Mouse (Mus musculus) testis, adult 2 months (tissue): ENCODE results near the gene Sptssa. TPM values are rescaled to one million over a fixed set of nuclear protein-coding genes. Genes with fewer than 3 reads are reported as not detected.

Experiments used
- H3K27ac ChIP-seq: fragments of 200-500 bp; 2 replicates; pipeline ENCODE4 v1.5.1; 2012; ENCODE audit warnings: low read depth, low read length; ENCODE audit not compliant: control insufficient read depth, insufficient read depth
- H3K27me3 ChIP-seq: fragments of 200-500 bp; 2 replicates; pipeline ENCODE4 v1.6.1; 2012; ENCODE audit warnings: mild to moderate bottlenecking, low read length, moderate library complexity; ENCODE audit not compliant: control insufficient read depth, insufficient read depth
- H3K36me3 ChIP-seq: fragments of 200-500 bp; 2 replicates; pipeline ENCODE4 v1.6.1; 2012; ENCODE audit warnings: mild to moderate bottlenecking, low read length; ENCODE audit not compliant: control insufficient read depth, insufficient read depth
- H3K4me1 ChIP-seq: fragments of 200-500 bp; 2 replicates; pipeline ENCODE4 v1.6.1; 2012; ENCODE audit warnings: low read length; ENCODE audit not compliant: control insufficient read depth, insufficient read depth
- H3K4me3 ChIP-seq: fragments of 200-500 bp; 2 replicates; pipeline ENCODE4 v1.5.1; 2012; ENCODE audit warnings: low read depth, mild to moderate bottlenecking, low read length, moderate library complexity, mixed read lengths; ENCODE audit not compliant: control insufficient read depth
- CTCF ChIP-seq: fragments of 200-500 bp; IDR thresholded peaks from 2 replicates; pipeline ENCODE4 v1.5.1; 2012; ENCODE audit warnings: low read depth, mild to moderate bottlenecking, inconsistent platforms, low read length, moderate library complexity; ENCODE audit not compliant: control insufficient read depth, insufficient read depth, insufficient replicate concordance
- POLR2A ChIP-seq: fragments of 200-500 bp; IDR thresholded peaks from 2 replicates; pipeline ENCODE4 v1.6.1; 2012; ENCODE audit warnings: low read depth, mild to moderate bottlenecking, inconsistent platforms, low read length, moderate library complexity; ENCODE audit not compliant: control insufficient read depth
- polyA plus RNA-seq: library from polyadenylated mRNA; depleted of rRNA; stranded (reverse); fragments of >200 nt; gene quantifications from 2 replicates; pipeline ENCODE4 v1.2.3, GENCODE M21; 2012; rRNA removed

Gene Sptssa
- polyA plus RNA-seq = 24.0 and 25.1 TPM in 2 replicates

GRCm38 (mm10) chr12:54656396-54657171 is at the start of gene Sptssa:
TSS of gene Sptssa (minus strand) at chr12:54656573.
- Histone ChIP-seq H3K4me3 (peak within 1 kb of the TSS; percentile 76), H3K27me3 (no peaks in the 10 kb centered on the region), H3K4me1 (peaks cover 13% of the 10 kb centered on the region), H3K27ac (peak within 1 kb of the TSS; percentile 89), H3K36me3 (no peaks in the 10 kb centered on the region; the same call in 1 of the 2 replicates)
- TF ChIP-seq POLR2A (peak; percentile 74), CTCF (no peak)

- TF ChIP-seq POLR2A = no peak
- TF ChIP-seq CTCF = no peak
- H3K27ac ChIP-seq = no peak overlapping the region
- H3K4me1 ChIP-seq = no peaks in the 10 kb centered on the region; the same call in 1 of the 2 replicates
- no peaks in the 10 kb centered on the region for H3K27me3 ChIP-seq
- H3K4me3 ChIP-seq = no peak overlapping the region
- no peaks in the 10 kb centered on the region for H3K36me3 ChIP-seq
Observed at GRCm38 (mm10) chr12:54699394-54699793, 43.0 kb upstream of the Sptssa start.

- H3K27me3 ChIP-seq = no peaks in the 10 kb centered on the region
- no peaks in the 10 kb centered on the region for H3K36me3 ChIP-seq
- no peak for TF ChIP-seq CTCF
- no peak for TF ChIP-seq POLR2A
- H3K4me3 ChIP-seq = no peak overlapping the region
- H3K4me1 ChIP-seq = no peaks in the 10 kb centered on the region; the same call in 1 of the 2 replicates
- H3K27ac ChIP-seq = no peak overlapping the region
Observed at GRCm38 (mm10) chr12:54697791-54698250, 41.4 kb upstream of the Sptssa start.

- no peaks in the 10 kb centered on the region; the same call in 1 of the 2 replicates for H3K36me3 ChIP-seq
- H3K4me3 ChIP-seq = peak overlapping the region; percentile 18
- TF ChIP-seq CTCF = no peak
- TF ChIP-seq POLR2A = no peak
- no peaks in the 10 kb centered on the region; the same call in 1 of the 2 replicates for H3K4me1 ChIP-seq
- H3K27me3 ChIP-seq = no peaks in the 10 kb centered on the region
- H3K27ac ChIP-seq = no peak overlapping the region
Observed at GRCm38 (mm10) chr12:54697003-54697597, 40.7 kb upstream of the Sptssa start.

GRCm38 (mm10) chr12:54696242-54697002 is 40.0 kb upstream of the Sptssa start:
- Histone ChIP-seq H3K27me3 (no peaks in the 10 kb centered on the region), H3K4me3 (peak overlapping the region; percentile 100), H3K4me1 (no peaks in the 10 kb centered on the region; the same call in 1 of the 2 replicates), H3K36me3 (no peaks in the 10 kb centered on the region; the same call in 1 of the 2 replicates), H3K27ac (peak overlapping the region; percentile 98)
- TF ChIP-seq POLR2A = peak; percentile 99
- no peak for TF ChIP-seq CTCF

GRCm38 (mm10) chr12:54695511-54696241 is 39.3 kb upstream of the Sptssa start, which contains the start of gene Eapp:
TSS of gene Eapp (minus strand) at chr12:54695897.
- H3K27me3 ChIP-seq = no peaks in the 10 kb centered on the region
- peak; percentile 96 for TF ChIP-seq POLR2A
- peak; percentile 6; the same call in 1 of the 2 replicates for TF ChIP-seq CTCF
- H3K4me1 ChIP-seq = no peaks in the 10 kb centered on the region; the same call in 1 of the 2 replicates
- no peaks in the 10 kb centered on the region; the same call in 1 of the 2 replicates for H3K36me3 ChIP-seq
- H3K27ac ChIP-seq = peak within 1 kb of the TSS; percentile 98
- peak within 1 kb of the TSS; percentile 100 for H3K4me3 ChIP-seq
